Mouse (Mus musculus): ENCODE results near the gene Cltb.

DNA sequence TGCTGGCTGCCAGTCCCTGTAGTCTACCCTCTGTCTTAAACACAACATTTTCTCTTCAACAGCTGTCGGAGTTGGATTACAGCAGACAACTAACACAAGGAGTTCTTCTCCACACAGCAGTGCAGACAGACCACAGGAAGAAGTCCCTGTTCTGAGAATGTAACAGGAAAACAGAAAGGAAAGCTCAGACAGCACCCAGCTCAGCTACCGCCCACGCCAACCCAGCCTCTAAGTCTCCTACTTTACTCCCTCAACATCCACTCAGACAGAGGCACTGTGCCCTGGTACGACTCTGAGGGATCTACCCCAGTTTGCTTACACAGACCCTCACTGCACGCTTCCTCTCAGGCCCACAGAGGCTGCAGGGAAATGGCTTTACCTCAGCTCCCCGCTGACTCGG lies 50.5 kb downstream of the Cltb start:
- TF ChIP-seq CTCF (conservative IDR thresholded peaks at IDR 0.05; ENCODE audit: low read length) (no peak), POU5F1 (IDR thresholded peaks at IDR 0.05; ENCODE audit: borderline replicate concordance, low read length) (no peak), NANOG (IDR thresholded peaks at IDR 0.05; ENCODE audit: borderline replicate concordance, low read length) (no peak)

Data from E14TG2a.4 (cell line).